In genomic region chr10:79793051-79793737, GRCm38 (mm10) we compare ENCODE assay signal across 8 mouse cellular contexts. TPM values are rescaled to one million over a fixed set of nuclear protein-coding genes. Genes with fewer than 3 reads are reported as not detected.
DNase-seq lines count a peak whose midpoint lies in the region; ATAC-seq and TF ChIP-seq lines count a peak whose summit lies in the region.

Gene Palm, plus strand, starts transcription at chr10:79793572.

- peak; percentile 64 for TF ChIP-seq CTCF in bone marrow macrophage, adult 2 months (IDR thresholded peaks at IDR 0.05; ENCODE audit: low read depth, low read length)

- no peaks in the 10 kb centered on the region for H3K9me3 ChIP-seq in forebrain, embryonic 11.5 days (ENCODE audit: control insufficient read depth, low read length)
- no peaks in the 10 kb centered on the region for H3K9me3 ChIP-seq in heart, embryonic 15.5 days (replicated peaks)
- no peaks in the 10 kb centered on the region for H3K9me3 ChIP-seq in liver, embryonic 15.5 days (replicated peaks)
- no peaks in the 10 kb centered on the region for H3K9me3 ChIP-seq in neural tube, embryonic 11.5 days (ENCODE audit: control insufficient read depth, low read length)
- H3K9me3 ChIP-seq in stomach, embryonic 15.5 days, result no peaks in the 10 kb centered on the region

- no peaks in the 10 kb centered on the region for H3K27me3 ChIP-seq in forebrain, embryonic 11.5 days (ENCODE audit: control insufficient read depth, insufficient read depth, low read length)
- 0 out of 2 replicates have a peak, but pooled peaks cover 5% of the 10 kb centered on the region for H3K27me3 ChIP-seq in heart, embryonic 15.5 days
- H3K27me3 ChIP-seq in liver, embryonic 15.5 days, result peaks cover 23% of the 10 kb centered on the region
- no peaks in the 10 kb centered on the region for H3K27me3 ChIP-seq in neural tube, embryonic 11.5 days (ENCODE audit: control insufficient read depth, insufficient read depth, low read length)
- no peaks in the 10 kb centered on the region for H3K27me3 ChIP-seq in stomach, embryonic 15.5 days (replicated peaks)

- no peak within 1 kb of the TSS for H3K27ac ChIP-seq in bone marrow macrophage, adult 2 months (ENCODE audit: insufficient read depth, low read depth, low read length)
- peak within 1 kb of the TSS; percentile 75 for H3K27ac ChIP-seq in forebrain, embryonic 11.5 days (ENCODE audit: low read depth, low read length)
- H3K27ac ChIP-seq in heart, embryonic 15.5 days, result peak within 1 kb of the TSS; percentile 83
- peak within 1 kb of the TSS; percentile 33; the same call in 1 of the 2 replicates for H3K27ac ChIP-seq in liver, embryonic 15.5 days (replicated peaks)
- H3K27ac ChIP-seq in neural tube, embryonic 11.5 days (ENCODE audit: low read depth, low read length), result peak within 1 kb of the TSS; percentile 80
- peak within 1 kb of the TSS; percentile 84 for H3K27ac ChIP-seq in stomach, embryonic 15.5 days

- peak; percentile 79 for ATAC-seq in forebrain, embryonic 11.5 days (replicated peaks; ENCODE audit: low FRiP score)
- ATAC-seq in heart, embryonic 15.5 days (replicated peaks; ENCODE audit: insufficient number of reproducible peaks, insufficient read depth, low FRiP score, low read depth), result peak; percentile 59
- ATAC-seq in liver, embryonic 15.5 days (ENCODE audit: insufficient read depth), result peak; percentile 36; the same call in 1 of the 2 replicates
- peak; percentile 68 for ATAC-seq in neural tube, embryonic 11.5 days (ENCODE audit: insufficient read depth, low FRiP score, low TSS enrichment)
- peak; percentile 36; the same call in 1 of the 2 replicates for ATAC-seq in stomach, embryonic 15.5 days (ENCODE audit: insufficient read depth, low FRiP score, low read depth)

- WGBS in forebrain, embryonic 11.5 days, result 7% methylated on average over 41 of the region's 51 CpGs
- 5% methylated on average over 51 of the region's 51 CpGs for WGBS in heart, embryonic 15.5 days
- 4% methylated on average over 51 of the region's 51 CpGs for WGBS in liver, embryonic 15.5 days (ENCODE audit: insufficient replicate concordance)
- 7% methylated on average over 40 of the region's 51 CpGs for WGBS in neural tube, embryonic 11.5 days
- 8% methylated on average over 31 of the region's 51 CpGs for WGBS in stomach, embryonic 15.5 days

- peak within 1 kb of the TSS; percentile 90 for H3K4me2 ChIP-seq in forebrain, embryonic 11.5 days (ENCODE audit: low read depth, low read length, severe bottlenecking)
- peak within 1 kb of the TSS; percentile 98 for H3K4me2 ChIP-seq in heart, embryonic 15.5 days
- peak within 1 kb of the TSS; percentile 85 for H3K4me2 ChIP-seq in liver, embryonic 15.5 days
- peak within 1 kb of the TSS; percentile 92 for H3K4me2 ChIP-seq in neural tube, embryonic 11.5 days (ENCODE audit: low read depth)
- peak within 1 kb of the TSS; percentile 91 for H3K4me2 ChIP-seq in stomach, embryonic 15.5 days

- no peak for TF ChIP-seq POLR2A in bone marrow macrophage, adult 2 months (IDR thresholded peaks at IDR 0.05; ENCODE audit: borderline replicate concordance, low read depth, low read length)

- H3K4me3 ChIP-seq in bone marrow macrophage, adult 2 months (ENCODE audit: insufficient read depth, low read length), result peak within 1 kb of the TSS; percentile 66
- H3K4me3 ChIP-seq in forebrain, embryonic 11.5 days (ENCODE audit: low read depth, low read length), result peak within 1 kb of the TSS; percentile 94
- H3K4me3 ChIP-seq in heart, embryonic 15.5 days, result peak within 1 kb of the TSS; percentile 97
- peak within 1 kb of the TSS; percentile 64 for H3K4me3 ChIP-seq in liver, embryonic 15.5 days (replicated peaks)
- H3K4me3 ChIP-seq in neural tube, embryonic 11.5 days (ENCODE audit: low read depth, low read length), result peak within 1 kb of the TSS; percentile 95
- H3K4me3 ChIP-seq in stomach, embryonic 15.5 days (replicated peaks), result peak within 1 kb of the TSS; percentile 93

- no peaks in the 10 kb centered on the region for H3K36me3 ChIP-seq in forebrain, embryonic 11.5 days (ENCODE audit: control insufficient read depth, insufficient read depth, low read length)
- H3K36me3 ChIP-seq in heart, embryonic 15.5 days, result no peaks in the 10 kb centered on the region
- H3K36me3 ChIP-seq in liver, embryonic 15.5 days (replicated peaks), result no peaks in the 10 kb centered on the region
- H3K36me3 ChIP-seq in neural tube, embryonic 11.5 days (ENCODE audit: control insufficient read depth, insufficient read depth, low read length), result no peaks in the 10 kb centered on the region; the same call in 1 of the 2 replicates
- no peaks in the 10 kb centered on the region for H3K36me3 ChIP-seq in stomach, embryonic 15.5 days

- H3K9ac ChIP-seq in forebrain, embryonic 11.5 days (ENCODE audit: low read length), result peak within 1 kb of the TSS; percentile 98
- peak within 1 kb of the TSS; percentile 95 for H3K9ac ChIP-seq in heart, embryonic 15.5 days
- H3K9ac ChIP-seq in liver, embryonic 15.5 days, result peak within 1 kb of the TSS; percentile 53
- H3K9ac ChIP-seq in neural tube, embryonic 11.5 days (ENCODE audit: low read length), result peak within 1 kb of the TSS; percentile 98
- H3K9ac ChIP-seq in stomach, embryonic 15.5 days, result peak within 1 kb of the TSS; percentile 95

- H3K4me1 ChIP-seq in bone marrow macrophage, adult 2 months (ENCODE audit: control insufficient read depth, insufficient read depth, low read length), result no peaks in the 10 kb centered on the region
- peaks cover 11% of the 10 kb centered on the region; the same call in 1 of the 2 replicates for H3K4me1 ChIP-seq in forebrain, embryonic 11.5 days (replicated peaks; ENCODE audit: control insufficient read depth, insufficient read depth, low read length)
- H3K4me1 ChIP-seq in heart, embryonic 15.5 days (replicated peaks), result peaks cover 28% of the 10 kb centered on the region
- H3K4me1 ChIP-seq in liver, embryonic 15.5 days (replicated peaks), result peaks cover 49% of the 10 kb centered on the region
- peaks cover 7% of the 10 kb centered on the region for H3K4me1 ChIP-seq in neural tube, embryonic 11.5 days (ENCODE audit: control insufficient read depth, insufficient read depth, low read length)
- peaks cover 23% of the 10 kb centered on the region for H3K4me1 ChIP-seq in stomach, embryonic 15.5 days

- peak; percentile 87 for DNase-seq in CD4-positive, CD25-positive, alpha-beta regulatory T cell, adult 2 months (ENCODE audit: low read depth, low spot score)
- DNase-seq in forebrain, embryonic 11.5 days (ENCODE audit: low spot score), result peak; percentile 90
- DNase-seq in kidney, postnatal 25 days, result peak; percentile 86 to 90
- peak; percentile 87 for DNase-seq in neural tube, embryonic 11.5 days (ENCODE audit: low spot score)

RNA-seq across cellular contexts. Expression of gene Palm, which starts in this region (rescaled TPM):
- polyA plus RNA-seq in bone marrow macrophage, adult 2 months (2012; ENCODE audit: insufficient read depth, insufficient read length, missing spikeins), result 2.9 and 3.4 TPM in 2 replicates
- polyA plus RNA-seq in forebrain, embryonic 11.5 days (2014; fragmentation: Nextera tagmentation; extraction: Ambion mirVana), result 140 and 157 TPM in 2 replicates
- polyA plus RNA-seq in heart, embryonic 15.5 days (2015; fragmentation: Nextera tagmentation; extraction: Ambion mirVana), result 57.8 and 73.1 TPM in 2 replicates
- 8.8 and 9.2 TPM in 2 replicates for polyA plus RNA-seq in liver, embryonic 15.5 days (2015; fragmentation: Nextera tagmentation; extraction: Ambion mirVana)
- 150 and 155 TPM in 2 replicates for polyA plus RNA-seq in neural tube, embryonic 11.5 days (2014; fragmentation: Nextera tagmentation; extraction: Ambion mirVana)
- 53.3 and 54.1 TPM in 2 replicates for polyA plus RNA-seq in stomach, embryonic 15.5 days (2015; fragmentation: Nextera tagmentation; extraction: Ambion mirVana)
